Mouse (Mus musculus) left cerebral cortex, adult 9 months (tissue): ENCODE measurements around the gene Plcl2.
"Not testable (repeated sequence)": the region's sequence is repeated elsewhere in the genome, so short reads cannot be mapped to it uniquely, and the experiment has no call there.

Experiments used
- DNase-seq, 2 experiments: peaks; one replicate each; pipeline ENCODE4 v3.0.0; 2022; ENCODE audit warnings: low spot score in 2 of 2

The Plcl2 gene

GRCm38 (mm10) chr17:50536409-50537194, 27.4 kb downstream of the Plcl2 start:
- no peak for DNase-seq

DNA sequence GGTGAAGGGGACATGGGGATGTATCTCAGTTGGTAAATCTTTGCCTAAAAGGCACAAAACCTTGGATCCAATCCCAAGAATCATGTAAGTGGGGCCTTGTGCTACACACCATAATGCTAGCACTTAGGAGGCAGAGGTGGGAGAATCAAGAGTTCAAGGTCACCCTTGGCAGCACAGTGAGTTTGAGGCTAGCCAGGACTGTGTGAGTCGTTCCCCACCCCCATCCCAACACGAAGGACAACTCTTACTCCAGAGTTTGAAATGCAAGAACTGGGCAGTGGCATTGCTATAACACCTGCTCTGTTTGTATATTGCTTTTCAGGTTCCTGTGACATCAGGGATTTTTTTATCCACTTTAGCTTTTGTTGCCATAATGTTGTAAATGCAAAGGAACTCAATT, 28.6 kb downstream of the Plcl2 start:
- no peak for DNase-seq

- DNase-seq, result no peak
These were observed 35.7 kb downstream of the Plcl2 start for GRCm38 (mm10) chr17:50544860-50545259.

- no peak for DNase-seq
These were observed 36.1 kb downstream of the Plcl2 start for GRCm38 (mm10) chr17:50545274-50545673.

DNA sequence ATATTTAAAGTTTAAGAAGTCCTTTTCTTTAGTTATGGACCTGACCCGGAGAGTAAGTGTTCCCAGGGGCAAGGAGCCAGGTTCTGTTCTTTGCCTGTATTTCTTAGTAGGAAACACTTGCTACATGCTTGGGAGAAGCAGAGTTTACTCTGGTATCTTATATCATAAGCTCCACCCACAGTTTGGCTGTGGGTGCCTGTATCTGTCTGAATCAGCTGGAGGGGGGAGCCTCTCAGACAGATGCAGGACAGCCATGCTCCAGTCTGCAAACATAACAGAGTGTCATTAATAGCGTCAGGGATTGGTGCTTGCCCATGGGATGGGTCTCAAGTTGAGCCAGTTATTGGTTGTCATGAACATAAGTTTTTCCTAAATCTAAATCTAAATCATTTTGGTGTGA, 42.9 kb downstream of the Plcl2 start:
- DNase-seq, result no peak

DNA sequence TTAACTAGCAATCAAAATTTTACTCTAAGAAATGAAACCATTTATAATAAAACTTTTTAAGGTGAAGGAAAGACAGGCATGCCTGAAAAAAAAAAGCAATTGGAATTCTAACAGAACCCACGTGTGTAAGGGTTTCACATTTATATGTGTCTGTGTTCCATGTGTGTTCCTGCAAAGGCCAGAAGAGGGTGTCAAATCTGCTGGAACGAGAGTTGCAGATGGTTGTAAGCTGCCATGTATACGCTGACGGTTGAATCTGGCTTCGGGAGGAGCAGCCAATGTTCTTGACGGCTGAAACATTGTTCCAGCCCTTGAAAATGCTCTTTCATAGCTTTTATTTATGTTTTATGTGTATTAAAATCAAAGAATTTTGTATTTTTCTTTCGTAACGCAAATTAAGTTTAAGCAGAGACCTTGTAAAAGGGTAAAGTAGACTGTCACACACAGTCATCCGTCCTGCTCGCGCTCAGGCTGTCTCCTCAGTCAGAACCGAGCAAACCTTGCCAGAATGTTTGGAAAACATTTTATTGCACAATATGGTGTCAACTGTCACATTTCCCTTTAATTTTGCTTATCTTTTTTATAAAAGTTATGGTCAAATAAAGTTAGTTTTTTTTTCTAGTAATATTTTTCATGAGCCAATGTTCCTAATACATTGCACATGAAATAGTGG, 48.5 kb downstream of the Plcl2 start:
- DNase-seq, result no peak

DNA sequence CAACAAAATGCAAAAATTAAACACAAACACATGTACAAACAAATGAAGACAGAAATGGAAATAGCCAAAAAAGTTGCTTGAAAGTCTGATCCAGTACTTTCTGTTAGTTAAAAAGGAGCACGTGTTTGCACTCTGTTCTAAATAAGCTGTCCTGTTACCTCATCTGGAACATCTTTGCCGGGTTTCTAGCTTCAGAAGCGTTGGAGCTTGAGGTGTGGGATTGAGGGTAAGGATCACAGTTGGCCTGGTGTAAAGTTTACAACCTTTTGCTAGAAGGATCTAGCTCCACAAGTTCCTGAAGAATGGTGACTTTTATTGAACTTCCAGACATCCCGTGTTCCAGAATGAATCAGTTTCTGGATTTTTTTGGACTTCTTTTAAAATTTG, 49.0 kb downstream of the Plcl2 start:
- DNase-seq, result no peak

DNA sequence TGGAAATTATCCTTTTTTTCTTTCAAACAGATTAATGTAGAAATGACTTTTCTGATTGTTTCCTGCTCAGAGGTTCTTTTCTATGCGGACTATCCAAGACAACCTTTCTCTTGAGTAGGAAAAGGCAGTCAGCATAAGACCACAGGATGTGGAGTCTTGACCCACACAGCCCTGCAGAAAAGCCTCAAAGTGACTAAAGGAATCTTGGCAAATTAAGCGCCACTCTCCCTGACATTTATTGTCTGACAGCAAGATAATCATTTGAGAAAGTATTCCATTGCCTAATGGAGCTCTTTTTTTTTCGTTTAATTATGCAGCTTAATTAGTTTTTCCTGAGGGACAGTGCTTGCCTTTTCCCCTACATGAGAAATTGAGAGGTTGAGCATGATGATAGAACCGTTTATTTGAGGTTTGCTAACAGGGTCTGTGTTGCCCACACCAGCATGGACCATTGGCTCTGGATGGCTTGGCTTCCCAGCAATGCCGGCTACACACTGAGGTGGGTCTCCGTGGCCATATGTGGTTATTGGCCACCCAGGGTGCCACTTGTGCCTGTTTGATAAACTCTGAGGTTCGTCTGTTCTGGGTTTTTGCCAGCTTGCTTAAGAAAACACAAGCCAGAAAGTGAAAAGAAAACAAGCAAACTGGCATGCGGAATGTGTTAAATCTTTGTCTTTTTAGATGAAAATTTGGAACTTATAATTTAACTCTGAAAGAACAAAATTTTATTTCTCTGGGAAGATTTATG, 56.3 kb downstream of the Plcl2 start:
- DNase-seq, result no peak

- DNase-seq, result no peak
These were observed 59.6 kb downstream of the Plcl2 start for GRCm38 (mm10) chr17:50568846-50569245.

GRCm38 (mm10) chr17:50570228-50570627, 61.0 kb downstream of the Plcl2 start:
- DNase-seq, result not testable (repeated sequence)

GRCm38 (mm10) chr17:50570681-50571398, 61.6 kb downstream of the Plcl2 start:
- DNase-seq, result no peak

GRCm38 (mm10) chr17:50574161-50574560, 65.0 kb downstream of the Plcl2 start:
- DNase-seq, result no peak

DNA sequence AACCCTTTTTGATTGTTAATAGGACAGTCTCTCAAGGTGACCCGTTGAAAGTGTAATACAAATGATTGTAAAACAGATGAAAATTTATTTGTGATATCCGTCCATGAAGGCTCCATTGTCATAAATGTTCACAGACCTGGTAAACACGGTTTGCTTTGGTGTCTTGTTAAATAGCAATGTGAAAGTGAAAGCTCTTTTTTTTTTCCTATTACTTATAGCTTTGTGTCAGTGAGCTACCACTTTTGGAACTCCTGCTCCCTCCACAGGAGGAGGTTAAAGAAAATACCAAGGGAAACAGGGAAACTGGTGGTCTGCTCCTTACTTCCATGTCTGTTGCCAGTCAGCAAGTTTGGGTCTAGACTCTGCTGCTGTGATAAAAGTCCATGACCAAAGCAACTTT, 71.2 kb downstream of the Plcl2 start:
- no peak for DNase-seq

GRCm38 (mm10) chr17:50586834-50587233, 77.6 kb downstream of the Plcl2 start:
- DNase-seq, result no peak

DNA sequence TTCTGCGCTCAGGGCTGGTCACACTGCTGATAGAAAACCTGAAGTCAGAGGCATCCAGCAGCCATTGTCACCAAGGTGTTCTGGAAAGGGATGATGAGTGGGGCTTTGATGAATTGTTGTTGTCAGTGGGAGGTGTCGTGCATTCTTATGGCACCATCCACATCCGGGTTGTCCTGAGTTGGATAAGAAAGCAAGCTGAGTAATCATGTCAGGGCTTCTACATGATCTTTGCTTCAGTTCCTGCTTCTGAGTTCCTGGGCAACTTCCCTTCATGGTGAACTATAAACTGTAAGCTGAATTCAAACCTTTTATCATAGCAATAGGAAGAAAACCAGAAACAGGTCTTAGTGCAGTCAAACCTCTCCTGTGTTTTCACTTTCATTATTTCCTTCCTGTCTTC, 78.7 kb downstream of the Plcl2 start:
- no peak for DNase-seq

- no peak for DNase-seq
These were observed 91.0 kb downstream of the Plcl2 start for GRCm38 (mm10) chr17:50600178-50600577.

- no peak for DNase-seq
These were observed 91.5 kb downstream of the Plcl2 start for GRCm38 (mm10) chr17:50600696-50601095.

DNA sequence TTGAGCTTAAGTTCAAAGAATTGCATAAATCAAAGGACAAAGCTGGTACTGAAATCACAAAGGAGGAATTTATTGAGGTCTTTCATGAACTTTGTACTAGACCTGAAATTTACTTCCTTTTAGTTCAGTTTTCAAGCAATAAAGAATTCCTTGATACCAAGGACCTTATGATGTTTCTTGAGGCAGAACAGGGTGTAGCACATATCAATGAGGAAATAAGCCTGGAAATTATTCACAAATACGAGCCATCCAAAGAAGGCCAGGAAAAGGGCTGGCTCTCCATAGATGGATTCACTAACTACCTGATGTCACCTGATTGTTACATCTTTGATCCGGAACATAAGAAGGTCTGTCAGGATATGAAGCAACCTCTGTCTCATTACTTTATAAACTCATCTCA, 97.7 kb downstream of the Plcl2 start:
- DNase-seq, result no peak

DNA sequence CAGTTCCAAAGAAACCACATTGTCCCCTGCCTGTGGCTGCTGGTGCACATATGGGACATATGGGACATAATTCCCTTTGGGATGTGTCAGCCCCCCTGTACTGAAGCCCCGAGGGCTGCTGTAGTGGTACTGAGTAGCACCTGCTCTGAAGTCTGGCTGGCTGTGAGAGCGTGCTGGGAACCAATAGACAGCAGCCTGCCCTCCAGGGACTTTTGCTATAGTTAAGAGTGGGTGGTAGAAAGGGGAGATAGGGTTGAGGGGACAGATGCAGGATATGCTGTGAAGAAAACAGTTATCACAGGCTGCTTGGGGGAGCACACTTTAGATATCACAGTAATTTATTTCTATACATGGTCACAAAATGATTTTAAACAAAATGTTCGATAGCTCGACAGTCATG, 100.7 kb downstream of the Plcl2 start:
- DNase-seq, result no peak

DNA sequence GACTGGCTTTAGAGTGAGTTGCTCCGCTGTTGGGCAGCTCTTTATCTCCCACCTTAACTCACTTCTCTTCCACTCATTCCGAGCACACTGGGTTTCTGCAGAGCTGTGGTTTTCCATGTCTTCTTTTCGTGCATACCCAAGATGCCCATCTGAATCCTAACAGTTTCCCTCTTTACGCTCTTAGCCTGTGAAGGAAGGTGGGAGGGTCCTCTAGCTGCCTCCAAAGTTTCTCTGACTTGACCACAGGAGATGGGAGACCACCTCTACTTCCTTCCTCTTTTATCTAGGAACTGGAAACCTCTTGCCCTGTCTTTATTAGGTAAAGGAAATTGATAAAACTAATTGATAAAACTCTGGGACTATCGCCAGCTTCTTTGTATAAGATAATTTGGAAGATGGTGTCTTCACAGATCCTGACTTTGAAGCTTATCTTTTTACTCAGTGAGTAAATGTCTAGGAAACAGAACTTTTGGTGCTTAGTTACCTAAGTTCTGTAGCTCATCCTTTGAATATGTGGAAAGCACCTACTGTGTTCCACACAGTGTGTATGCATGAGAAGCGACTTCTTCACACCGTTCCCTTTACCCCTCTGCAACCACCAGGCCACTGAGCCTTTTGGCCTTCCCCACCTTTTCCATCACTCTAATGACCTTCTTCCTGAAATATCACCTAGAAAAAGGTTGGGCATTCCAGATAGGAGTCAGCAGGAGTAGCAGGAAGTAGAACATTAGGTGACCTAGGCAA, 111.8 kb downstream of the Plcl2 start:
- no peak for DNase-seq

- DNase-seq, result no peak
These were observed 112.8 kb downstream of the Plcl2 start for GRCm38 (mm10) chr17:50621996-50622395.
